Mouse (Mus musculus) mouse trophoblast stem cell (cell line): ENCODE measurements around the gene Sstr4.

Source experiments
- in situ Hi-C, 2 experiments: fragments of 300-500 bp; cut with MseI, MboI; formaldehyde crosslinking; loops; 2 replicates in 1 of 2; 3 replicates in 1 of 2; pipeline ENCODE4 v1.15.1; 2025

Gene Sstr4

GRCm38 (mm10) chr2:148393846-148394245 lies 1.3 kb upstream of the Sstr4 start:
- in situ Hi-C loops, result no loop called here

- in situ Hi-C loops, result no loop called here
Observed at GRCm38 (mm10) chr2:148396209-148396608, 1.1 kb downstream of the Sstr4 start.

GRCm38 (mm10) chr2:148397015-148397783 lies 2.1 kb downstream of the Sstr4 start:
- in situ Hi-C loops, result no loop called here

GRCm38 (mm10) chr2:148397784-148398100 lies 2.6 kb downstream of the Sstr4 start:
- in situ Hi-C loops, result no loop called here

- in situ Hi-C loops, result no loop called here
Observed at GRCm38 (mm10) chr2:148398901-148399685, 3.9 kb downstream of the Sstr4 start.

- in situ Hi-C loops, result loop anchor here (10.0 kb wide), 2 partner anchors 173 to 253 kb away; no protein-coding TSS in a partner anchor
Observed at GRCm38 (mm10) chr2:148402227-148402626, 7.1 kb downstream of the Sstr4 start.

GRCm38 (mm10) chr2:148404906-148405305 lies 9.8 kb downstream of the Sstr4 start:
- in situ Hi-C loops, result loop anchor here (5.0 to 10.0 kb wide), 3 partner anchors 167 to 250 kb away; no protein-coding TSS in a partner anchor

- in situ Hi-C loops, result loop anchor here (5.0 to 10.0 kb wide), 3 partner anchors 166 to 248 kb away; no protein-coding TSS in a partner anchor
Observed at GRCm38 (mm10) chr2:148406160-148406970, 11.2 kb downstream of the Sstr4 start.

- in situ Hi-C loops, result loop anchor here (5.0 to 10.0 kb wide), 3 partner anchors 165 to 248 kb away; no protein-coding TSS in a partner anchor
Observed at GRCm38 (mm10) chr2:148406971-148407869, 12.1 kb downstream of the Sstr4 start.

GRCm38 (mm10) chr2:148407870-148408760 lies 13.0 kb downstream of the Sstr4 start, which contains the start of gene Thbd:
Gene Thbd, minus strand, starts transcription at chr2:148408188.
- in situ Hi-C loops, result loop anchor here (5.0 to 10.0 kb wide), 3 partner anchors 164 to 247 kb away; no protein-coding TSS in a partner anchor

- in situ Hi-C loops, result loop anchor here (5.0 to 10.0 kb wide), 3 partner anchors 164 to 246 kb away; no protein-coding TSS in a partner anchor
Observed at GRCm38 (mm10) chr2:148408761-148409120, 13.6 kb downstream of the Sstr4 start.

- in situ Hi-C loops, result loop anchor here (5.0 to 10.0 kb wide), 3 partner anchors 163 to 246 kb away; no protein-coding TSS in a partner anchor
Observed at GRCm38 (mm10) chr2:148409141-148409540, 14.0 kb downstream of the Sstr4 start.

GRCm38 (mm10) chr2:148409821-148410220 lies 14.7 kb downstream of the Sstr4 start:
- in situ Hi-C loops, result loop anchor here (5.0 to 10.0 kb wide), 3 partner anchors 162 to 245 kb away; no protein-coding TSS in a partner anchor

GRCm38 (mm10) chr2:148419151-148419550 lies 24.0 kb downstream of the Sstr4 start:
- in situ Hi-C loops, result no loop called here

- in situ Hi-C loops, result no loop called here
Observed at GRCm38 (mm10) chr2:148419776-148420175, 24.6 kb downstream of the Sstr4 start.

- in situ Hi-C loops, result no loop called here
Observed at GRCm38 (mm10) chr2:148421112-148421511, 26.0 kb downstream of the Sstr4 start.

- in situ Hi-C loops, result no loop called here
Observed at GRCm38 (mm10) chr2:148421706-148422105, 26.6 kb downstream of the Sstr4 start.

- in situ Hi-C loops, result no loop called here
Observed at GRCm38 (mm10) chr2:148425709-148426382, 30.7 kb downstream of the Sstr4 start.

- in situ Hi-C loops, result no loop called here
Observed at GRCm38 (mm10) chr2:148427553-148427952, 32.4 kb downstream of the Sstr4 start.
